Mouse (Mus musculus): ENCODE data around the gene Pogk. TPM values are rescaled to one million over a fixed set of nuclear protein-coding genes. Genes with fewer than 3 reads are reported as not detected.

Gene Pogk
- total and polyA plus RNA-seq, 3 experiments: 11.5 to 14.1 TPM; not detected in 1

GRCm38 (mm10) chr1:166429053-166429452 is 19.4 kb upstream of the Pogk start:
- Histone ChIP-seq H3K4me3 (ENCODE audit: control insufficient read depth in 1 of 2, insufficient read depth in 1 of 2, low read depth in 2 of 2, low read length in 2 of 2) (peak overlapping the region; percentile 26 to 44; a peak in 2 of 4 replicates), H3K9ac (ENCODE audit: control insufficient read depth, low read depth, low read length, poor library complexity, severe bottlenecking) (peak overlapping the region; percentile 49), H3K4me1 (ENCODE audit: control insufficient read depth in 1 of 2, insufficient read depth in 2 of 2, low read length in 2 of 2) (0 out of 4 replicates have a peak, but pooled peaks cover 0 to 5% of the 10 kb centered on the region in 2 experiments), H3K79me2 (ENCODE audit: control insufficient read depth, insufficient read depth, low read length, poor library complexity) (no peaks in the 10 kb centered on the region), H3K27ac (ENCODE audit: control insufficient read depth, low read depth, low read length) (peak overlapping the region; percentile 50), H3K36me3 (ENCODE audit: control insufficient read depth in 1 of 2, insufficient read depth in 2 of 2, low read length in 2 of 2) (peaks cover 0 to 2% of the 10 kb centered on the region in 2 experiments; a peak in 1 of 4 replicates), H3K27me3 (ENCODE audit: control insufficient read depth in 1 of 2, insufficient read depth in 2 of 2, low read length in 2 of 2) (no peaks in the 10 kb centered on the region), H3K9me3 (replicated peaks; ENCODE audit: insufficient read depth, low read length) (no peaks in the 10 kb centered on the region)
- no peak for TF ChIP-seq POLR2AphosphoS5 (IDR thresholded peaks at IDR 0.05; ENCODE audit: borderline replicate concordance, low read depth, low read length)
- TF ChIP-seq RCOR1 (IDR thresholded peaks at IDR 0.05; ENCODE audit: low read depth, low read length): no peak
- peak; percentile 47; the same call in 1 of the 2 replicates for TF ChIP-seq USF1 (IDR thresholded peaks at IDR 0.05; ENCODE audit: low read depth, low read length)
- no peak for TF ChIP-seq KAT2A (conservative IDR thresholded peaks at IDR 0.05; ENCODE audit: low read depth, low read length)
- peak; percentile 84 for TF ChIP-seq MAX (IDR thresholded peaks at IDR 0.05; ENCODE audit: low read length)
- no peak for TF ChIP-seq HCFC1 (IDR thresholded peaks at IDR 0.05; ENCODE audit: low read depth, low read length)
- TF ChIP-seq E2F4 (IDR thresholded peaks at IDR 0.05; ENCODE audit: borderline replicate concordance, low read depth, low read length): no peak
- peak; percentile 93 for TF ChIP-seq RAD21 (IDR thresholded peaks at IDR 0.05; ENCODE audit: low read depth, low read length)
- 0 out of 2 replicates have a peak, but pooled peaks have one; percentile 9 for TF ChIP-seq MXI1 (IDR thresholded peaks at IDR 0.05; ENCODE audit: low read depth, low read length)
- TF ChIP-seq SIN3A (IDR thresholded peaks at IDR 0.05; ENCODE audit: low read length): no peak; the same call in none of the 2 replicates
- TF ChIP-seq SMC3 (IDR thresholded peaks at IDR 0.05; ENCODE audit: low read depth, low read length): peak; percentile 75
- TF ChIP-seq MYC (IDR thresholded peaks at IDR 0.05; ENCODE audit: low read depth, low read length): peak; percentile 92
- peak in 2 of 3 experiments; percentile 26 to 90; a peak in 3 of 6 replicates for TF ChIP-seq CTCF (IDR thresholded peaks at IDR 0.05 in 2 of 3, conservative IDR thresholded peaks at IDR 0.05 in 1 of 3; ENCODE audit: control insufficient read depth in 1 of 3, insufficient read depth in 1 of 3, low read depth in 2 of 3, low read length in 3 of 3, poor library complexity in 1 of 3, severe bottlenecking in 1 of 3)
- TF ChIP-seq ELF1 (IDR thresholded peaks at IDR 0.05; ENCODE audit: low read depth, low read length): no peak
- peak; percentile 84 for TF ChIP-seq ZC3H11A (IDR thresholded peaks at IDR 0.05; ENCODE audit: low read depth, low read length)
- TF ChIP-seq CHD1 (IDR thresholded peaks at IDR 0.05; ENCODE audit: low read depth, low read length): no peak
- peak; percentile 79 for DNase-seq (ENCODE audit: low read depth, low spot score)

GRCm38 (mm10) chr1:166412266-166412665 is 2.6 kb upstream of the Pogk start:
- Histone ChIP-seq H3K79me2 (ENCODE audit: control insufficient read depth, insufficient read depth, low read length, poor library complexity) (peaks cover 5% of the 10 kb centered on the region; the same call in 1 of the 2 replicates), H3K9me3 (replicated peaks; ENCODE audit: insufficient read depth, low read length) (no peaks in the 10 kb centered on the region; the same call in 1 of the 2 replicates), H3K27ac (ENCODE audit: control insufficient read depth, low read depth, low read length) (no peak overlapping the region), H3K27me3 (ENCODE audit: control insufficient read depth in 1 of 2, insufficient read depth in 2 of 2, low read length in 2 of 2) (no peaks in the 10 kb centered on the region; a peak in 1 of 4 replicates), H3K4me3 (ENCODE audit: control insufficient read depth in 1 of 2, insufficient read depth in 1 of 2, low read depth in 2 of 2, low read length in 2 of 2) (no peak overlapping the region), H3K9ac (ENCODE audit: control insufficient read depth, low read depth, low read length, poor library complexity, severe bottlenecking) (no peak overlapping the region), H3K36me3 (ENCODE audit: control insufficient read depth in 1 of 2, insufficient read depth in 2 of 2, low read length in 2 of 2) (peaks cover 0 to 5% of the 10 kb centered on the region in 2 experiments; a peak in 2 of 4 replicates), H3K4me1 (ENCODE audit: control insufficient read depth in 1 of 2, insufficient read depth in 2 of 2, low read length in 2 of 2) (peaks cover 3 to 14% of the 10 kb centered on the region in 2 experiments)
- TF ChIP-seq SMC3 (IDR thresholded peaks at IDR 0.05; ENCODE audit: low read depth, low read length): no peak
- no peak for TF ChIP-seq TBP (IDR thresholded peaks at IDR 0.05; ENCODE audit: low read depth, low read length)
- no peak for TF ChIP-seq POLR2AphosphoS5 (IDR thresholded peaks at IDR 0.05; ENCODE audit: borderline replicate concordance, low read depth, low read length)
- TF ChIP-seq ZMIZ1 (IDR thresholded peaks at IDR 0.05; ENCODE audit: low read depth, low read length): no peak
- no peak for TF ChIP-seq CHD1 (IDR thresholded peaks at IDR 0.05; ENCODE audit: low read depth, low read length)
- no peak for TF ChIP-seq POLR2A (IDR thresholded peaks at IDR 0.05; ENCODE audit: control insufficient read depth in 1 of 2, insufficient read depth in 1 of 2, low read depth in 1 of 2, low read length in 2 of 2, poor library complexity in 1 of 2)
- no peak for TF ChIP-seq USF1 (IDR thresholded peaks at IDR 0.05; ENCODE audit: low read depth, low read length)
- TF ChIP-seq NELFE (IDR thresholded peaks at IDR 0.05; ENCODE audit: low read depth, low read length): no peak
- no peak for TF ChIP-seq RCOR1 (IDR thresholded peaks at IDR 0.05; ENCODE audit: low read depth, low read length)
- TF ChIP-seq POLR2AphosphoS2 (IDR thresholded peaks at IDR 0.05; ENCODE audit: low read length): no peak
- TF ChIP-seq SIN3A (IDR thresholded peaks at IDR 0.05; ENCODE audit: low read length): no peak
- TF ChIP-seq ZKSCAN1 (IDR thresholded peaks at IDR 0.05; ENCODE audit: low read depth, low read length): no peak
- no peak for TF ChIP-seq GATA1 (IDR thresholded peaks at IDR 0.05; ENCODE audit: low read depth, low read length)
- TF ChIP-seq MAFK (IDR thresholded peaks at IDR 0.05; ENCODE audit: borderline replicate concordance, low read depth, low read length): no peak
- no peak for TF ChIP-seq MXI1 (IDR thresholded peaks at IDR 0.05; ENCODE audit: low read depth, low read length)
- TF ChIP-seq MAZ (IDR thresholded peaks at IDR 0.05; ENCODE audit: low read depth, low read length): no peak
- TF ChIP-seq ELF1 (IDR thresholded peaks at IDR 0.05; ENCODE audit: low read depth, low read length): no peak
- TF ChIP-seq MAX (IDR thresholded peaks at IDR 0.05; ENCODE audit: low read length): no peak
- no peak for TF ChIP-seq USF2 (IDR thresholded peaks at IDR 0.05; ENCODE audit: borderline replicate concordance in 1 of 2, insufficient read depth in 1 of 2, low read depth in 1 of 2, low read length in 2 of 2)
- TF ChIP-seq UBTF (IDR thresholded peaks at IDR 0.05; ENCODE audit: borderline replicate concordance, insufficient read depth, low read depth, low read length): no peak
- DNase-seq (ENCODE audit: low read depth, low spot score): no peak
